Mouse (Mus musculus): ENCODE results near the gene Aldh3a1.
"Not testable (repeated sequence)": the region's sequence is repeated elsewhere in the genome, so short reads cannot be mapped to it uniquely, and the experiment has no call there.

DNA sequence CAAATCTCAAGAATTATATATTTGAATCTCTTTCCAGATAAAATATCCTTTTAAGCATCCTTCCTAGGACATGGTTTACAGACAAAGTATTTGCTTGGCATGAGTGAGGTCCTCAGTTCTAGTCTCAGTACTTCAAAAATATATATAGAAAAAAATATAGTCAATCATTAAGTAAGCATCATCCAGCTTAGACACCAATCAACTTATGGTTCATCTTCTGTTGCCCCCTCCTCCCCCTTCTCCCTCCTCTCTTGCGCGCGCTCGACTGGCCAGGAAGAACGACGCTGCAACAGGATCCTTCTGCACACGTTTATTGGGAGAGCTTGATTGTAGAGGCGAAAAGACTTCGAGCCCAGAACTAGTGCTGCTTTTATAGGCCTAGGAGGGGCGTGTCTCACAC, 15.2 kb upstream of the Aldh3a1 start:
- not testable (repeated sequence) for TF ChIP-seq GATA1, TAL1 (IDR thresholded peaks at IDR 0.05; ENCODE audit: low read length)
